Mouse (Mus musculus): ENCODE measurements around the gene Gm17604. TPM values are rescaled to one million over a fixed set of nuclear protein-coding genes. Genes with fewer than 3 reads are reported as not detected.

Gene Gm17604
- not detected in 2 replicates for polyA plus RNA-seq (2012; rRNA removed)

GRCm38 (mm10) chrX:165004779-165005324 is at the start of gene Gm17604:
TSS of gene Gm17604 (minus strand) at chrX:165004829.

GRCm38 (mm10) chrX:164980193-164980775 is 24.3 kb downstream of the Gm17604 start, which contains the start of the genes Mospd2 and Fancb:
TSS of gene Mospd2 (minus strand) at chrX:164980375.
TSS of gene Fancb (plus strand) at chrX:164980592.

Other genes starting within 250 kb of the Gm17604 start
- 10.1 and 10.3 TPM in 2 replicates for gene Mospd2, start 24.5 kb downstream of the Gm17604 start, polyA plus RNA-seq (2012; rRNA removed)
- gene Fancb, start 24.2 kb downstream of the Gm17604 start, polyA plus RNA-seq (2012; rRNA removed), result 1.4 TPM in 2 replicates

All from liver, embryonic 18 days (tissue).